Mouse (Mus musculus): Measurements from ENCODE around the gene Eci1.

GRCm38 (mm10) chr17:24391149-24391548 lies 35.3 kb upstream of the Eci1 start:
- TF ChIP-seq CTCF (IDR thresholded peaks at IDR 0.05; ENCODE audit: control insufficient read depth, insufficient read depth, insufficient replicate concordance, low read depth, low read length): peak; percentile 68; the same call in 1 of the 2 replicates
- no peak for TF ChIP-seq POLR2A (IDR thresholded peaks at IDR 0.05; ENCODE audit: control insufficient read depth, low read depth, low read length)

Data from testis, adult 2 months (tissue).